Mouse (Mus musculus): ENCODE results near the gene Rdh9.

- TF ChIP-seq ZNF384 (IDR thresholded peaks at IDR 0.05; ENCODE audit: low read depth, low read length) (no peak), ZC3H11A (IDR thresholded peaks at IDR 0.05; ENCODE audit: borderline replicate concordance, low read depth, low read length) (no peak), CHD2 (IDR thresholded peaks at IDR 0.05; ENCODE audit: low read depth, low read length) (no peak), MAFK (IDR thresholded peaks at IDR 0.05; ENCODE audit: insufficient read depth, low read depth, low read length) (no peak), HCFC1 (IDR thresholded peaks at IDR 0.05; ENCODE audit: borderline replicate concordance, insufficient read depth, low read length) (no peak)
Observed at GRCm38 (mm10) chr10:127754566-127755166, 21.5 kb upstream of the Rdh9 start.

Data from ES-E14 (cell line).